Mouse (Mus musculus): ENCODE measurements around the gene Card9. TPM values are rescaled to one million over a fixed set of nuclear protein-coding genes. Genes with fewer than 3 reads are reported as not detected.
"Not testable (repeated sequence)": the region's sequence is repeated elsewhere in the genome, so short reads cannot be mapped to it uniquely, and the experiment has no call there.

Card9 gene
- polyA plus RNA-seq, 1 experiment from 2014 or later = 2.9 TPM

DNA sequence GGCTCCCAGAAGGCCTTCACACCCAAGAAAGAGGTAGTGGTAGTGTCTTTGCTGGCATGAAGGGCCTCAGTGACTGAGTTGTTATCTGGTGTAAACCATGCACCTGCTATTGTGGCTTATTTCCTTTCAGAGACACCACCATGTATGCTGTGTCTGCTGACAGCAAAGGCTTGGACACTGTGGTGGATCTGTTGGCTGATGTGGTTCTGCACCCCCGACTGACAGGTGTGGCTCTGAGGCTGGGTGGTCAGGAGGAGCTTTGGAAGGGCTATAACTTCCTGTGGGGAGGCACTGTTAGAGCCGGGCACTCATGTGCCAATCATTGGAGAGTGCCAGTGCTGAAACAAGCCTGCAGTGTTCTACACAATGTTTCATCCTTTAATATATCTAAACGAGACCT is 30.2 kb upstream of the Card9 start:
- Histone ChIP-seq H3K9me3 (replicated peaks) (no peaks in the 10 kb centered on the region), H3K9ac (no peak overlapping the region), H3K4me1 (replicated peaks) (peaks cover 32% of the 10 kb centered on the region), H3K4me3 (replicated peaks) (peak overlapping the region; percentile 21; the same call in 1 of the 2 replicates), H3K27me3 (no peaks in the 10 kb centered on the region), H3K4me2 (peak overlapping the region; percentile 91; the same call in 1 of the 2 replicates), H3K36me3 (replicated peaks) (peaks cover 72% of the 10 kb centered on the region), H3K27ac (replicated peaks) (no peak overlapping the region)
- 45% methylated on average over 3 of the region's 3 CpGs for WGBS (ENCODE audit: insufficient replicate concordance)
- no peak for ATAC-seq (ENCODE audit: insufficient read depth)

DNA sequence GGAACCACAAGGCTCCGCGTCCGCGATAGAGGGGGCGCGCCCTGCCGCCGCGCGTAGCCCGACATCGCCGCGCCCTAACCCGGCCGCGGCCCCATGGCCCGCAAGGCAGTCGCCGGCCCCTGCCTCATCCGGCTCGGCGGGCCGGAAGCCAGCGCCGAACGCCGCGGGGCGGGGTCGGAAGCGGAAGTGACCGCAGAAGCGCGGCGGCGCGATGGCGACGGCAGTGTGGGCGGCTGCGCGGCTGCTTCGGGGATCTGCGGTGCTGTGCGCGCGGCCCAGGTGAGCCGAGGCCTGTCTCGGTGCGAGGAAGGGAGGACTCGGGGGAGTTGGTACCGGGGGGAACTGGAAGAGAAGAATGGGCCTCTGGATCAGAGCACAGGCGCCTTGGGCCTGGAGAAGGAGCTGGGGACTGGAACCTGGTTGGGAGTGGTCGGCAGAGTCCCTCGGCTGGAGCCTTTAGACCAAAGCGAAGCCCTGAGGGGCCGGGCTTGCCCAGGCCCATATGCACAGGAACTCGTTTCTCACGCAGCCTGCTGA is 28.5 kb upstream of the Card9 start, which contains the start of the genes Entr1 and Pmpca:
Entr1 (minus strand) TSS at position 163 of the 537 bp plus-strand sequence.
Pmpca (plus strand) TSS at position 186 of the 537 bp plus-strand sequence.
- under 1% methylated on average over 60 of the region's 60 CpGs for WGBS (ENCODE audit: insufficient replicate concordance)
- peaks cover 72% of the 10 kb centered on the region for H3K36me3 ChIP-seq (replicated peaks)
- H3K9me3 ChIP-seq (replicated peaks) = no peaks in the 10 kb centered on the region
- H3K27me3 ChIP-seq = no peaks in the 10 kb centered on the region
- H3K4me2 ChIP-seq = peak within 1 kb of the TSS; percentile 91
- H3K9ac ChIP-seq = peak within 1 kb of the TSS; percentile 84
- H3K27ac ChIP-seq (replicated peaks) = peak within 1 kb of the TSS; percentile 83
- peak; percentile 91 for ATAC-seq (ENCODE audit: insufficient read depth)
- peaks cover 32% of the 10 kb centered on the region for H3K4me1 ChIP-seq (replicated peaks)
- peak within 1 kb of the TSS; percentile 95 for H3K4me3 ChIP-seq (replicated peaks)

DNA sequence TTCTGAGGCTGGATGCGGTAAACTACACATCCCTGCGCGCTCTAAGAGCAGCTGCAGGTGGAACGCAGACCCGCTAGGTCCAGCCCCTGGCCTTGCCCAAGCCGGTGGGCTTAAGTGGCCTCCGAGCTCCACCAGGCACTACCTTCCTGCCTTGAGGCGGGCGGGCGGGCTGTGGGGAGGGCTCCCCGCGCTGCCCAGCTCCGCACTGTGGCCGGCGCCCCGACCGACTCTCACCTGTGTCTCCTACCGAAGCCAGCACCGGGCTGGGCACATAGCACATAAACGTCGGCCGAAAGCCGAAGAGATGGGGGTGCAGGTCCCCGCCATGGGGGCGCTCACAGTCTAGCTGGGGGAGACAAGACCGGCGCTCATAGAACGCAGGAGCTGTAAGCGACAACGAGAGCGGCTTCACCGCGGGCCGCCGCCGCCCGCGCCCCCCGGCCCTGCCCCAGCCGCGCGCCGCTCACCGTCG is 28.0 kb upstream of the Card9 start:
- ATAC-seq (ENCODE audit: insufficient read depth) = peak; percentile 53
- Histone ChIP-seq H3K4me3 (replicated peaks) (peak overlapping the region; percentile 95), H3K4me2 (peak overlapping the region; percentile 91), H3K4me1 (replicated peaks) (peaks cover 32% of the 10 kb centered on the region), H3K36me3 (replicated peaks) (peaks cover 72% of the 10 kb centered on the region), H3K27ac (replicated peaks) (peak overlapping the region; percentile 83), H3K27me3 (no peaks in the 10 kb centered on the region), H3K9me3 (replicated peaks) (no peaks in the 10 kb centered on the region), H3K9ac (peak overlapping the region; percentile 84)
- under 1% methylated on average over 45 of the region's 45 CpGs for WGBS (ENCODE audit: insufficient replicate concordance)

DNA sequence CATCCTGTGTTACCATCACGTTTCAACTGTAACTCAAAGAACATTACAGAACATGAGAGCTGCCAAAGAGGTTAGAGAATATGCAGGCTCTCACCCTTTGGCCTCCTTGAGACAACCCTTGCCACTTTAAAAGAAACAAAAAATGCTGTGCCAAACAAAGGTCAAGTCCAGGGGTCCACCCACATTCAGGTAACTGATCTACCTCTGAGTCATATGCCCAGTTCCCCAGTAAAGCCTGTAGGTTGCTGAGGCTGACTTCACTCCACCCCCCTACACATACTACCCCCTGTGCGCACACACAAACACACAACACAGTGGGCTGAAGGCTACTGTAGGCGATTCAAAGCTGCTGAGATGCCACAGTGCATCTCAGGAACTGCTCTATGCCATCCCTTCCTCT is 27.0 kb upstream of the Card9 start:
- ATAC-seq (ENCODE audit: insufficient read depth) = no peak
- Histone ChIP-seq H3K36me3 (replicated peaks) (peaks cover 72% of the 10 kb centered on the region), H3K4me1 (replicated peaks) (peaks cover 32% of the 10 kb centered on the region), H3K9ac (peak overlapping the region; percentile 84; the same call in 1 of the 2 replicates), H3K9me3 (replicated peaks) (no peaks in the 10 kb centered on the region), H3K4me3 (replicated peaks) (peak overlapping the region; percentile 95), H3K4me2 (peak overlapping the region; percentile 91), H3K27me3 (no peaks in the 10 kb centered on the region), H3K27ac (replicated peaks) (no peak overlapping the region)
- WGBS (ENCODE audit: insufficient replicate concordance) = 76% methylated on average over 3 of the region's 3 CpGs

DNA sequence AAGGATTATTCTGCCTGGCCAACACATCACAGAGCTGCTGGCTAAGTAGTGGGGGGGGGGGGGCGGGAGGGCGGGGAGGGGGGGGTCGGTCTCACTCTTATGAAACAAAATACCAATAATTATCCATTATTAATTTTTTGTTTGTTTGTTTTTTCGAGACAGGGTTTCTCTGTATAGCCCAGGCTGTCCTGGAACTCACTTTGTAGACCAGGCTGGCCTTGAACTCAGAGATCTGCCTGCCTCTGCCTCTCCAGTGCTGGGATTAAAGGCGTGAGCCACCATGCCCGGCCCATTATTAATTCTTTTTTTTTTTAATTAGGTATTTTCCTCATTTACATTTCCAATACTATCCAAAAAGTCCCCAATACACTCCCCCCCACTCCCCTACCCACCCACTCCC is 20.2 kb upstream of the Card9 start:
- Histone ChIP-seq H3K9ac (peak overlapping the region; percentile 76; the same call in 1 of the 2 replicates), H3K4me3 (replicated peaks) (peak overlapping the region; percentile 81), H3K4me2 (peak overlapping the region; percentile 96), H3K36me3 (replicated peaks) (peaks cover 72% of the 10 kb centered on the region), H3K4me1 (replicated peaks) (peaks cover 21% of the 10 kb centered on the region)
- ATAC-seq (ENCODE audit: insufficient read depth); H3K27me3 ChIP-seq; H3K27ac ChIP-seq (replicated peaks); H3K9me3 ChIP-seq (replicated peaks): not testable (repeated sequence)
- 20% methylated on average over 6 of the region's 6 CpGs for WGBS (ENCODE audit: insufficient replicate concordance)

DNA sequence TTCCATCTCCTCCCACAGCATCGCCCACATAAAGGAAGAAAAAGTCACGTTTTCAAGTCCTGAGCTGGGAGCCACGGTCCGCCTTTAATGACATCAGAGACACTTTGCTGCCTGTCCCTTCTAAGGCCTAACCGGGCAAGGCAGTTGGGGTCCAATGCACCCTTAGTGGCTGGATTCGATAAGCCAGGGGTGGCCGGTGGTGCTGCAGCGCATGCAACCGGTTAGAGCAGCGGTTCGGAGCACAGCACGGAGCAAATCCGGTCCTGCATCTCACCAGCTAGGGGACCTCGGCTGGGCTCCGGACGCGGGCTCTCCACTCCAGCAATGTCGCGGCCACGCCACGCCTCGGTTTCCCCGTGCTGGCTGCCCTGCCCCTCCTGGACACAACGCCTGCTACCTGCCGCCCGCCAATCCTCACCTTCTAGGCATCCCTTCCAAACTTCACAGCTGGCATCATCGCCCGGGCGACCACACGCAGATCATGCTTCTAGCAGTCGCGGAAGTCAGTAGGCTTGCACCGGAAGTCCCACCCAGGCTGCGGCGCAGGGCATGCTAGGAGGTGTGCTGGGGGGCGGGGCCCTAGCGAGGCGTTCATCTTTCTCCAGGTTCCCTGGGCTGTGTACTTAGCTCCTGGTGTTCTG is 19.5 kb upstream of the Card9 start, which contains the start of gene Snapc4:
Snapc4 (minus strand) TSS at position 523 of the 641 bp plus-strand sequence.
- Histone ChIP-seq H3K27me3 (no peaks in the 10 kb centered on the region), H3K36me3 (replicated peaks) (peaks cover 72% of the 10 kb centered on the region), H3K4me2 (peak within 1 kb of the TSS; percentile 96), H3K9ac (peak within 1 kb of the TSS; percentile 76), H3K9me3 (replicated peaks) (no peaks in the 10 kb centered on the region), H3K4me1 (replicated peaks) (peaks cover 21% of the 10 kb centered on the region), H3K4me3 (replicated peaks) (peak within 1 kb of the TSS; percentile 81), H3K27ac (replicated peaks) (peak within 1 kb of the TSS; percentile 55)
- under 1% methylated on average over 38 of the region's 38 CpGs for WGBS (ENCODE audit: insufficient replicate concordance)
- ATAC-seq (ENCODE audit: insufficient read depth) = peak; percentile 91

DNA sequence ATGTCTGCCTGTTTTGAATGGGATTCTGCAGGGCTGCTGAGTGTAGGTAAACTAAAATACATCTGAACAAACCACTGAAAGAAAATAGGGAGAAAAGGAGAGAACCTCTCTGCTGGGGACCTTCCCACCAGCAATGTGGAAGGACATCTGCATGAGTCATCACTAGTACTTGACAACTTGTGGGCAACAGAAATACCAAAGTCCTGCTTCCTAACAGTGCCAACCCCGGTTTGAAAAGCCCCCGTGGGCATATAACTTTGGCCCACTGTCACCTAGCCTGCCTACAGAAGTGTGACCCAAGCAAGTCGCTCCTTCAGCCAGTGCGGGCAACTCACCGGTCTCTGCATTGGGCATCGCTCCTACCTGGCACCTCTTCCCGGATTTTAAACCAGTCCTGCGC is 11.7 kb upstream of the Card9 start:
- H3K36me3 ChIP-seq (replicated peaks) = peaks cover 96% of the 10 kb centered on the region
- H3K4me2 ChIP-seq = no peak overlapping the region
- H3K4me1 ChIP-seq (replicated peaks) = no peaks in the 10 kb centered on the region
- no peak overlapping the region for H3K4me3 ChIP-seq (replicated peaks)
- no peak for ATAC-seq (ENCODE audit: insufficient read depth)
- no peak overlapping the region for H3K27ac ChIP-seq (replicated peaks)
- no peaks in the 10 kb centered on the region for H3K9me3 ChIP-seq (replicated peaks)
- 76% methylated on average over 8 of the region's 8 CpGs for WGBS (ENCODE audit: insufficient replicate concordance)
- H3K27me3 ChIP-seq = no peaks in the 10 kb centered on the region
- no peak overlapping the region for H3K9ac ChIP-seq

DNA sequence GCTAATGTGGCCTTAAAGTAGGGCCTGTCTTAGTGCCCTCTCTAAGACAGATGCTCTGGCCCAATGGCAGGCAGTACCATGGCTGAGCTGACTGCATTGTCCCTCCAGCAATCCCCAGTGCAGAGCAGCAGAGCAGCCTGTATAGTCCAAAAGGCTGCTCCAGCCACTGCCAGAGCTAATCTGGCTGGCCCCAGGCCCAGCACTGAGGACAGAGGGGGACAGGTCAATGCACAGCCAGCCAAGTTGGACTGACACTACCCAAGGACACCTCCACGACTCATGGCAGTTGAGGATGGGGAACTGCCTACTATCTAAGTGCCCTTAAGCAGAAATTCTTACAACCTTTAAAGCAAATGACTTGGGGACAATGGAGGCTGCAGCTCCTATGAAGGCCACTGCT is 7.9 kb upstream of the Card9 start:
- 61% methylated on average over 1 of the region's 1 CpGs for WGBS (ENCODE audit: insufficient replicate concordance)
- H3K4me2 ChIP-seq = no peak overlapping the region
- no peak overlapping the region for H3K9ac ChIP-seq
- H3K36me3 ChIP-seq (replicated peaks) = peaks cover 93% of the 10 kb centered on the region
- no peaks in the 10 kb centered on the region for H3K27me3 ChIP-seq
- no peak for ATAC-seq (ENCODE audit: insufficient read depth)
- H3K4me1 ChIP-seq (replicated peaks) = no peaks in the 10 kb centered on the region
- no peak overlapping the region for H3K4me3 ChIP-seq (replicated peaks)
- no peaks in the 10 kb centered on the region for H3K9me3 ChIP-seq (replicated peaks)
- no peak overlapping the region for H3K27ac ChIP-seq (replicated peaks)

DNA sequence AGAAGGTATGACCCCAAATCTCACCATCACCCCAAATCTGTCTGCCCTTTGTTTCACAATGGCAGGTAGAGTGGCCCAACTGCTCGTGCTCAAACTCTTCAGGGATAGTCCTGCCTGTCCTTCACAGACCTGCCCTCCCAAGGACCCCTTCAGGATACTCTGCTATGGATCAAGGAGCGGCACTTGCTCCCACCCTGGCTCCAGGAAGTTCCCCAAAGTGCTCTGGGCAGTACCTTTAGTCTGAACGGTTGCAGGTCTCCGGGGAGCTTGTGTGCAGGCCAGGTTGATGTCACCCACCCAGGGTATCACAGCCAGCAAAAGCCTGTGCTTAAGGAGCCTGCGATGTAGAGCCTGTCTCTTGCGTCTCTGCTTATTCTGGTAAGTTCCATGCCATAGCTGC is 7.2 kb upstream of the Card9 start:
- Histone ChIP-seq H3K9me3 (replicated peaks) (no peaks in the 10 kb centered on the region), H3K36me3 (replicated peaks) (peaks cover 86% of the 10 kb centered on the region), H3K4me1 (replicated peaks) (no peaks in the 10 kb centered on the region), H3K27me3 (no peaks in the 10 kb centered on the region), H3K27ac (replicated peaks) (no peak overlapping the region), H3K9ac (no peak overlapping the region), H3K4me2 (no peak overlapping the region), H3K4me3 (replicated peaks) (no peak overlapping the region)
- WGBS (ENCODE audit: insufficient replicate concordance) = 78% methylated on average over 6 of the region's 6 CpGs
- no peak for ATAC-seq (ENCODE audit: insufficient read depth)

DNA sequence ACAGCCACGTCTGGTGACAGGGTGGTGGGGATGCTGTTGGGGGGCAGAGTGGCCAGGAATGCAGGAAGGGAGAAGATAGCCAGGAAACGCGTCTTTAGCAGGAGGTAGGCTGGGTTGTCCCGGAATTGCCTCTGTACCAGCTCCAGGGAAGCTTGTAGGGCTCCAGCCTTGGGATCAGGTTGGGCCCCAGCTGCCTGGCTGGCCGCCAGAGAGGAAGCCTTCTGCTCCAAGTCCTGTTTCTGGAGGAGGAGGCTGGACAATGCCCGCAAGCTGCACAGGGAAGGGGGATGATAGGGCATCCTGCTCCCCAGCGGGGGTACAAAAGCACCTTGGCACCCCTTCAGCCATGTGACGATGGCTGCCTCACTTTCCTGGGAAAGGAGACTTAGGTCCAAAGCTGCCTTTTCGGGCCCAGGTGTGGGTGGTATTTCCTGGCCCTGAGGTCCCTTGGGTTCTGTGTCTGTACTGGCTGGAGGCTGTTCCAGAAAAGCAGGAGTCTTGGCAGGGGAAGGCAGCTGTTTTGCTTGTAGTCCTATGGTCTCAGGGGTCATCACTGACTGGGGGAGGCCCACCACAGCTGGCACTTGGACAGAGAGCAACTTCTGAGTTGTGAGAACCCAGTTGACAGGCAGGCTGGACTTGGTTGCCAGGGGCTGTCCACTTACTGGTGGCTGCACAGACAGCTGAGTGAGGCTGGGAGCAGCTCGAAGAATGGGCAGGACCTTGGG is 4.2 kb upstream of the Card9 start:
- WGBS (ENCODE audit: insufficient replicate concordance) = 73% methylated on average over 10 of the region's 10 CpGs
- ATAC-seq (ENCODE audit: insufficient read depth) = no peak
- H3K27ac ChIP-seq (replicated peaks) = no peak overlapping the region; the same call in 1 of the 2 replicates

DNA sequence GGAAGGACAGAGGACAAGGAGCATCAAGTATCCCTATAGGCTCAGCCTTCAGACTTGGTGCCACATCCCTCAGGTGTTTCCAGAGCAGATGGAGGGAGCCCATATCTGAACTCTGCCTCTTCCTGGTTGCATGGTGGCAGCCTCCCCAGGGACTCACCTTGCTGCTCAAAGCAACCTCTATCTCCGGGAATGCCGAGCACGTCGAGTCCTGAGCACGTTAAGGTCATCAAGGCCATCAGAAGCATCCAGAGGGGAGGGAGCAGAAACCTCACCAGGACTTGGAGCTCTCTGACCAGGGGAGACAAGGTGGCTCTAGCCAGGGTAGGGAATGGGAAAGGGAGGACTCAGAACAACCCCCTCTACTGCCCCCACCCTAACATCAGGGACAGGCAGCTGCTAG is 2.8 kb upstream of the Card9 start:
- no peaks in the 10 kb centered on the region for H3K27me3 ChIP-seq
- ATAC-seq (ENCODE audit: insufficient read depth) = no peak
- H3K9ac ChIP-seq = no peak overlapping the region
- peaks cover 44% of the 10 kb centered on the region for H3K36me3 ChIP-seq (replicated peaks)
- H3K4me3 ChIP-seq (replicated peaks) = no peak overlapping the region
- WGBS (ENCODE audit: insufficient replicate concordance) = 67% methylated on average over 5 of the region's 5 CpGs
- 0 out of 2 replicates have a peak, but pooled peaks cover 8% of the 10 kb centered on the region for H3K4me1 ChIP-seq (replicated peaks)
- no peaks in the 10 kb centered on the region for H3K9me3 ChIP-seq (replicated peaks)
- H3K4me2 ChIP-seq = no peak overlapping the region
- H3K27ac ChIP-seq (replicated peaks) = no peak overlapping the region

More for the DNA sequence above, 4.2 kb upstream of the Card9 start:
- Histone ChIP-seq H3K9me3 (replicated peaks) (no peaks in the 10 kb centered on the region), H3K4me2 (no peak overlapping the region), H3K27me3 (no peaks in the 10 kb centered on the region), H3K4me3 (replicated peaks) (no peak overlapping the region), H3K9ac (no peak overlapping the region), H3K36me3 (replicated peaks) (peaks cover 59% of the 10 kb centered on the region), H3K4me1 (replicated peaks) (0 out of 2 replicates have a peak, but pooled peaks cover 5% of the 10 kb centered on the region)
